Mouse (Mus musculus) adrenal gland, adult 8-10 months (tissue): ENCODE measurements around the gene Serpinb6b. TPM values are rescaled to one million over a fixed set of nuclear protein-coding genes. Genes with fewer than 3 reads are reported as not detected.

Source experiments
- DNase-seq: peaks from one replicate; pipeline ENCODE4 v3.0.0; 2022
- total RNA-seq, 4 experiments: library from RNA; stranded (reverse); gene quantifications; 2 replicates each; pipeline ENCODE4 v1.2.4; 2022

The Serpinb6b gene
- total RNA-seq, 4 experiments from 2014 or later, result 22.3 to 44.8 (median 27.7) TPM

DNA sequence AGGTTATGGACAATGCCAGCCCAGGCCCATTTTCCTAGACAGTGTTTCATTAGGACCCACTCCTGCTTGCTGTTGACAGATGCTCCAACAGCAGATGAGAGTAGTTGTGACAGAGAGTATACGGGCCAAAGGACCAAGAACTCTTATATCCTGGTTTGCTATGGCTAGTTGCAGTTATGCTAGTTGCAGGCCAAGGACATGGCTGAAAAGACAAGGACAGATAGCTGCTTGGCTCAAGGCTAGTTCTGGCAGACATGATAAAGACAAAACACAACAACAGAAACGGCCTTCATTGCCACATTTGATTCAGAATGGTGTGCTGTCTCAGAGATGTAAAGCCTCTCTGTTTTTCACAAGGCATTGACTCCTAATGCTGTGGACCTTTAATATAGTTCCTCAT is 10.7 kb downstream of the Serpinb6b start:
- DNase-seq, result peak; percentile 68

DNA sequence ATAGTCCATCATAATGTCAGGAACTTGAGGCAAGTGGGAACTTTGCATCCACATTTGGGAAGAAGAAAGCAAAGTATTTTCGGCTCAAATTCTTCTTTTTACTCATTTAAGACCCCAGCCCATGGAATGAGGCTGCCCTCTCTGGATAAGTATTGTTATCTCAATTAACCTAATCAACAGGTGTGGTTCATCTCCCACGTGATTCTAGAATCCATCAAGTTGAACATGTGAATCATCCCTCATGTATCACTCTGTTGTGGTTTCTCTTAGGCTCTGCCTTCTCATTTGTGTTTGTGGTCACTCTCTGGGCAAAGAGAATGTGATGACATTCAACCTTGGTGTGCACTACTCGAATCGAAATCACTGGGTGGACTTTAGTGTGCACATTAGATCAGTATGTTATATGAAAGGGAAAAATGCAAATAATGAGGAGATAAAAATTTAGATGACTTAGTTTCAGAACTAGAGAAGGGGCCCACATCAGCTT is 17.6 kb downstream of the Serpinb6b start:
- DNase-seq, result no peak

DNA sequence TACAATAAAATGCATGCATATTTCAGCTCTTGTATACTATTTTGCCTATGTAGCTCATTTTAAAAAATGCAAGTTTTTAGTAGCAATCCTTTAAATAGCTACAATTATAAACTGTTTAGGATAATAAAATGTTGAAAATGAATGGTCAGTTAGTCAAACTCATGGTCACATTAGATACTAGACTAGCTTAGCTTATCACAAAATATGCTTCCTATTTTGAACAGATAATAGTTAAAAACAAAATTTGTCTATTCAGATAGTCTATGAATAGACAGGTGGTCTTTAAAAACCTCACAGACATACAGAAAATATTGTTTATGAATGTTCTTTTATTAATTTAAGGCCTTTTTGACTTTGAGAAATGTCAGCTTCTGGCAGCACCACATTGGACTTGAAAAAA is 21.2 kb downstream of the Serpinb6b start:
- DNase-seq, result no peak

DNA sequence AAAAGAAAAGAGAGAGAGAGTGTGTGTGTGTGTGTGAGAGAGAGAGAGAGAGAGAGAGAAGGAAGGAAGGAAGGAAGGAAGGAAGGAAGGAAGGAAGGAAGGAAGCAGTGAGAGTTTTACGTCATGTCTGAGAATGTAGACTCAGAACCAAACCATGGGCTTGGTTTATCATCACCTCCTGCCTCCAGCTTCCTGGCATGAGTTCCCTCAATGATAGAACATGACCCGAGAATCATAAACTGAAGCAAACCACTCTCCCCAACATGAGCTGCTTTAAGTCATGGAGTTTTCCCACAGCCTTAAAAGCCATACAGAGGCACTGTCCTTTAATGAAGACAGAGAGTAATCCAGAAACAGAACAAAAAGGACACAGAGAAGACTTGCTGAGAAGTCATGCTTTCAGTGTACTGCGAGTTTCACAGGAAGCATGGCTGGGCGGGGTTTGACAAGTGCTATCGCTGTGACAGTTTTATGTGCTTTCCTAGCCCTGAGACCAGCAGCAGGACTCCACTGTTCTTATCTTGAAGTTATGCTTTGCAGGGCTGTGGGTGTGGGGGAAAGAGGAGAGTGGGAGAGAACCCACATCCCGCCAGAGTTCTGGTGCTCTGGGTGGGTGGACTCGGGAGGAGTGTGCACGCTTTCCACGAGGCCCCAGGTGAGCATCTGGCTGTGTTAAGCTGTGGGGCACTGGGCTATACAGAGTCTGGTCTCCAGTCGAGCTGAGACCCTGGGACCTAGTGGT is 28.3 kb downstream of the Serpinb6b start:
- DNase-seq, result peak; percentile 34

DNA sequence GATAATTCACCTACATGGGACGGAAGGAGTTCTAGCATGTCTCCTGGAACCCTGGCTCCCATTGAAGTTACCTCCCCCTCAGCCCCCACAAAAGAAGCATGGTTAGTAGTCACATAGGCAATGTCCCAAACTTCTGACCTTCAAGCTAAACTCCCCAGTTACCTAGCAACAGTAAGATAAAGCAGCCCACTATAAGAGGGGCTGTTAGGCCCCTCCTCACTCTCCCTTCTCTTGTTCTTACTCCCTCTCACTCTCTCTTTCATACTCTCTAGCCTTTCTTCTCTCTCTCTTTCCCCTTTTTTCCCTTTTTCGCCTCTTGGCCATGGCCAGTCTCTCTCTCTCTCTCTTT is 28.9 kb downstream of the Serpinb6b start:
- DNase-seq, result no peak

DNA sequence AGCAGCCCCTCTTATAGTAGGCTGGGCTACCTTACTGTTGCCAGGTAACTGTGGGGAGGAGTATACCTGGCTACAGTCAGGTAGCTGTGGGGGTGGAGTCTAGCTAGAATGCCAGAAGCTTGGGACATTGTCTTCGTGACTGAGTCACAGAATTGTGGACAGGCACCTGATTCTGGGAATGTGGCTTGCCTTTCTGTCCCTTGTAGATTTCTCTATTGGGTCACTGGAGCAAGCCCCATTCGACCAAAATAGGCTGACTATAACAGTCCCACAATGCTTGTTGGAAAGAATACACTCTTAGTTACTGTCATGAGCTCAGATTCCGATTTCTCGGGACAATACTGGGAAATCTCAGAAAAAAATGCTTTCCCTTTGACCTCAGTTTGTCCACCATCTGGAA is 30.0 kb downstream of the Serpinb6b start:
- DNase-seq, result no peak

DNA sequence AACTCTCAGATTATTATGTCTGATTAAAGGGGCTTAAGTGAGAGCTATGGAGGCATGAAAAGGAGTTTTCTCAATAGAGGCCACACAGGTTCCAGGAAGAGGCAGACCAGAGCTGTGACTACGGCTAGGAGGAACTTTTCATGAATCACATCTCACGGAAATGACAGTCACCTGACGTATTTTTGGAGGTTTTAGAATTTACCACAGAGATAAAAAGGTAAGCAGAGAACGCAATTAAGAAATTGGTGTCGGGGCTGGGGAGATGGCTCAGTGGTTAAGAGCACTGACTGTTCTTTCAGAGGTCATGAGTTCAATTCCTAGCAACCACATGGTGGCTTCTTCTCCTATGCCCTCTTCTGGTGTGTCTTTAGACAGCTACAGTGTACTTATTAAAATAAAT is 36.3 kb downstream of the Serpinb6b start:
- DNase-seq, result no peak

DNA sequence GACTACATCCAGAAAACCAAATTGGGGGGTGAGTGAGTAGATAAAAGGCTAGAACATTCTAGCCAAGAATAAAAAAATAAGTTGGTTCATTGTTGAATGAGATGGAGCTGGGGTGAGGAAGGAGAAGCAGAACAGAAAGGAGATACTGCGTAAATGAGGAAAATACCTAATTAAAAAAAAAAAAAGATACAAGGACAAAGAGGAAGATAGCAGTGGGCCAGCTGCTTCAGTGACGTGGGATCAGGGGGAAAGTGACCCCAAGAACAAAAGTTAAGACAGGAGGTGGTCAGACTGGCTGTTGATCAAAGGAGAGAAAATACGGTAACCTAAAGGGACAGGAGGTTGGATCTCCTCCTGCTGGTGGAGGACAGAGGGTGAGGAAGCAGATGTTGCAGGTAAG is 37.9 kb downstream of the Serpinb6b start, which contains the start of gene Serpinb9:
Serpinb9 (plus strand) TSS at position 301 of the 400 bp plus-strand sequence.
- DNase-seq, result no peak

DNA sequence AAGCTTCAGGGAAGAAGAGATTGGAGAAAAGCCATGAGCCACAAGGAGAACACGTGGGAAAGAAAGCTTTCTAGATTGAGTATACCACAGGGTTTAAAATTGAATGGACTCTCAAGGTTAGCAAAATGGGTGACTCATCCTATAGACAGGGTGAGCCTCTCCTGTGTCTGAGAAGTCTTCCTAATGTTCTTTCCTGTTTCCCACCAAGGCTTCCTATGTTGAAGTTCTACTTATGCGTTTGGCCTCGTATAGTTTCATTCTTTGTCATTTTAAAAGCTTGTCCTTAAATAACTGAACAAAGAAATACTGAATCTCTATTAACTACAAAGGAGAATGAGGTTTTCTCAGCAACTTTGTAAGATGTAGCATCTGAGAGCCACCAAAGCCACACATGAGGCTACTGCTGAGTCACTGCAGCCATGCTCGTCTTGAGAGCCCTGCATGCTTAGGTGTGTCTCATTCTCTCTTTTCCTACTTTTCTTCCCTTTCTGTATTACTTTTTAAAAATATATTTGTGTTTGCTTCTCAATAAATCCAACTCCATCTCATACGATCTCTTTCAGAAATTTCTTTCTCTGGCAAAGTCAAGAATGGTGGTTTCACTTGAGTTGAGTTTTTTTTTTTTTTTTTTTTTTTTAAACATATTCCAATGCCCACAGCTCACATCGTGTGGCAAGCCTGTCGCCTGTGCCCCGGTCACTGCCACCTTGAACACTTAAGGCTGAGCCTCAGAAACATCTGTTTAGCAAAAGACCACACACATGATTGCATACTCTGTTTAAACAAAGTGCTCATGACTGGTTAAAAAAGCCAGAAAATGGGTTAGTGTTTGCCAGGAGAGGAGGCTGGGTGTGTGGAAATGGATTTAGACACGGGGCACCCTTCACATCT is 38.8 kb downstream of the Serpinb6b start:
- no peak for DNase-seq

DNA sequence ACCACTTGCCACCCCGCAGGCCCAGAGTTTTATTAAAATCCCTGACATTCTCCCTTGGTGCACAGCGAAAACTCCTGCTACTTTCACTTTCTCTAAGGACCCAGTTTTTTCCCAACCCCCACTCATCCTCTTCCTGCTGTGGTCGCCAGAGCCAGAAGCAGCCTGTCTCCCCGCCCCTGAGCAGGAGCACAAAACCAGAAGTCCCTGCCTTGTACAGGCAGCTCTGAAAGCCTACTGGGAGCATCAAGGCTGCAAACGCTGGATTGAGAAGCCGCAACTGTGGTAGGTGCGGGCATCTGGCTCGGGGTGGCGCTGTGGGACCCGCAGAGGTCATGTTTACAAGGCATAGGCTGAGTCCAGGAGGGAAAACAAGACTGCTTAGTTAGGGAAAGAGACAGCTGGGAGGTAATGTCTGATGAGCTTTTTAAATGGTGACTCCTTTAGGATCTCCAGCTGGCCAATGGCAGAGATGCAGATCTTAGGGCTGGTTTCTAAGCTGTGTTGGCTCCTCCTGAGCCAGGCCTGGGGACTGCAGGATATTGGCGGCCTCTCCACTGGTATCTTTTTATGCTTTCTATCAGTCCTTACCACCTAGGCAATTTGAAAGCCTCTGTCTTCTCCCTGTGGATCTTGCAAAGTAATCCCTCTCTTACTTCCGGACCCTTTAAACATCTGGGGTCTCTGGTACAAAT is 39.6 kb downstream of the Serpinb6b start:
- DNase-seq, result peak; percentile 90

DNA sequence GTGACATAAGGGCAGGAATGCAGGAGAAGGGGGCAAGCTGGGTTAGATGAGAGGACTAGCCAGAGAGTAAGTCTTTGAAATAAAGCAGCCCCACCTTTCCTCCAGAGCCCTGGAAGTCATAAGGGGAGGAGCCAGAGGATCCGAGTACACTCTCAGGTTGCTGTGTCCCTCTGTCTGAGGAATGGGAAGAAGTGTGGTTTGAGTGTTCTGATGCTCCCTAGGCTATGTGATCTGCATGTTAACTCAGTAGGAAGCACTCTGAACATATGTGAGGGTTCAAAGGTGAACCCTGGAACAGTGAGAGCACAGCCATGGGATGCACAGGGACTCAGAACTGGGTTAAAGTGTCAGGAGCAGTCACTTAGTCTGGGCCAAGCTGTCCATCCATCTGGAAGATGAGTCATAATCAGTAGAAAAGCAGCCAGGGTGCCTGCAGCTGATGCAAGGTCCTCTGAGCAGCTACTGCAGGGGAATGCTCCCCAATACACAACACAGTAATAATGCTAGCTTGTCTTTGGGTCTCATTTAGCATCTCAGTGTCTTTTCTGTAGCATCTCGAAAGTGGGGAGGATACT is 40.6 kb downstream of the Serpinb6b start:
- no peak for DNase-seq

DNA sequence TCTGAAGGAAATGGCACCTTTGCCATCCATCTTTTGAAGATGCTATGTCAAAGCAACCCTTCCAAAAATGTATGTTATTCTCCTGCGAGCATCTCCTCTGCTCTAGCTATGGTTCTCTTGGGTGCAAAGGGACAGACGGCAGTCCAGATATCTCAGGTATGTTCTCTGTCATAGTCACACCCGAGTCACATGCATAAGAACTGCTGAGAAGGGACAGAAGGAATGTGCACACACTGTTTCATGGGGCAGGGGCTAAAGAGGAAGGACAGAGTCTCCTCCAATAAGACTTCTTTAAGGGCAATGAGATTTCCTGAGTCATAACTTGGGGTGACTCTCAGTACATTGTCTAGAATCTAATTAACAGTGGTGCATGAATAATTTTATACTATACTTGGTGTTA is 41.5 kb downstream of the Serpinb6b start:
- DNase-seq, result no peak

DNA sequence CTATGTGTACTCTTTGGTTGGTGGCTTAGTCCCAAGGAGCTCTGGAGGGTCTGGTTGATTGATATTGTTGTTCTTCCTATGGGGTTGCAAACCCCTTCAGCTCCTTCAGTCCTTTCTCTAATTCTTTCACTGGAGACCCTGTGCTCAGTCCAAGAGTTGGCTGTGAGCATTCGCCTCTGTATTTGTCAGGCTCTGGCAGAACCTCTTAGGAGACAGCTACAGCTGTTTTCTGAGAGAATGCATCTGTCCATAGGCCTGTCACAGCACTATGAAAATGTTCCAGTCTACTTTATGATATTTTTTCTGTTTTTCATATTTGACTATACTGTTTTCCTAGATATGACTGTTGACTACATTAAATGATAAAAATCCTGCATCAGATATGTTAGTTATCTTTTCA is 47.4 kb downstream of the Serpinb6b start:
- DNase-seq, result no peak

DNA sequence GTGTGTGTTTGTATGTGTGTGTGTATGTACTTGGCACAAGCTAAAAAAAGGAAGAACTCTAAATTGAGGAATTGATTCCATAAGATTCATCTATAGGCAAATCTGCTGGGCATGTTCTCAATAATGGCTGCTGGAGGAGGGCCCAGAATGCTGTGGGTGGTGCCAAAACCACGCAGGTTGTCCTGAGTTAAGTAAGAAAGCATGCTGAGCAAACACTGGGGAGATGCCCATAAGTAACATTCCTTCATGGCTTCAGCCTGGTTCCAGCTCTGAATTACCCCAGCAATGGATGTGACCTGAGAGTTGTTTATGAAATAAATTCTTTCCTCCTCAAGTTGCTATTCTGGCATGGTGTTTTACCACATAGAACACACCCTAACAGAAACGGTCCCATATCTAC is 48.3 kb downstream of the Serpinb6b start:
- no peak for DNase-seq

DNA sequence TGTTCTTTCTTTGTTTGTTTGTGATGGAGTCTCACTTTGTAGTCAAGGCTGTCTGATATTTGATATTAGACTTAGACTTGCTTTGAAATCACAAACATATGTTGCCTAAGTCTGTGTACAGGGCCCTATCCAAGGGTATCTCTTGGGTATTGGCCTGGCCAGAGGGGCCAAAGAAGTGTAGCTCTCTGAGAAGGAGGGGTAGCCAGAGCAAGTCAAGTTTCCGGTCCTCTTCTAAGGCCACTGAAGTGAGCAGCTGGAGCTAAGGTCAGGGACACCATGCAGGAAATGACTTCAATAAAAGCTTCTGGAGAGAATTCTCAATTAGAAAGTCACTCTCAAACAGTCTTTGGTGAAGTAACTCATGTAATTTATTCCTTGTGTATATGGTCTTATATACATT is 57.4 kb downstream of the Serpinb6b start:
- DNase-seq, result no peak

DNA sequence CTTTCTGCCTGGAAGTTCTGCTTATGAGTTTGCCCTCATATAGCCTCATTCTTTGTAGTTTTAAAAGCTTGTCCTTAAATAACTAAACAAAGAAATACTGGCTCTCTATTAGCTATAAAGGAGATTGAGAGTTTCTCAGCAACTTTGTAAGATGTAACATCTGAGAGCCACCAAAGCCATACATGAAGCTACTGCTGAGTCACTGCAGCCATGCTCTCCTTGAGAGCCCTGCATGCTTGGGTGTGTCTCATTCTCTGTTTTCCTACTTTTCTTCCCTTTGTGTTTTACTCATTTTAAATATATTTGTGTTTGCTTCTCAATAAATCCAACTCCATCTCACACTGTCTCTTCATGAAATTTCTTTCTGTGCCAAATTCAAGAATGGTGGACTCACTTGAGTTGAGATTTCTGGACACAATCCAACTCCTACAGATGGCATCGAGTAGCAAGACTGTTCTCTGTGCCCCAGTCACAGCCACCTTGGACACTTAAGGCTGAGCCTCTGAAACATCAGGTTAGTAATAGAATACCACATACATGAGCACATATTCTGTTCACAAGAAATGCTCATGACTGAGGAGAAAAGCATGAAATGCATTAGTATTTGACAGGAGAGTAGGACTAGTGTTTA is 61.5 kb downstream of the Serpinb6b start:
- DNase-seq, result no peak

DNA sequence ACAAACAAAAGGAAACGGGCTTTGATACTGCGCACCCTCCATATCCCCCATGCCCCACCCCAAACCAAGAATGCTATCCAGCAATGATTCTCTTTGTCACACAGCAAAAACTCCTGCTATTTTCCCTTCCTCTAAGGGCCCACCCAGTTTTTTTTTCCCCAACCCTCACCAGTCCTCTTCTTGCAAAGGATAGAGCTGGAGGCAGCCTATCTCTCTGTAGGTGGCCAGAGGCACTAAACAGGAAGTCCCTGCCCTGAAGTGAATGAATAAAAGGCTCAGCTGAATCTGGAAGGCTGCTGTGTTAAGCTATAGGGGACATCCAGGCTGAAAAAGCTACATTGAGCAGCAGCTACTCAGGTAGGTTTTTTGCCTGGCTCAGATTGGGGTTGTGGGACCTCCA is 62.2 kb downstream of the Serpinb6b start, which contains the start of gene Serpinb9b:
Serpinb9b (plus strand) TSS at position 173 of the 400 bp plus-strand sequence.
- no peak for DNase-seq

DNA sequence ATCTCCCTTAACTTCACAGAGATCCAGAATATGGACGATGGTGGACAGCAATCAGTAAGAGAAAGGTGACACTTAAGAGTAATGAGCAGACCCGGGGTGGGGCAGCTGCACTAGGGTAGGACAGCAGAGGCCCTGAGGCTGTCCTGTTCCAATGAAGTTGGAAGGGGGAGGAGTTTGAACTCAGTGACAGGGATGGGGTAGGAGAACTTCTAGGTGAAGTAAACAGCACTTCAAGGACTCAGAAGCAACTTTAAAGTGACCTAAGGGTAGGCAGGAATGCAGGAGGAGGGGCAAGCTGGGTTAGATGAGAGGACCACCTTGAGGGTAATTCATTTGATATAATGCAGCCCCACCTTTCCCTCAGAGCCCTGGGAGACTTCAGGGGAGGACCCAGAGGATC is 63.1 kb downstream of the Serpinb6b start:
- no peak for DNase-seq

DNA sequence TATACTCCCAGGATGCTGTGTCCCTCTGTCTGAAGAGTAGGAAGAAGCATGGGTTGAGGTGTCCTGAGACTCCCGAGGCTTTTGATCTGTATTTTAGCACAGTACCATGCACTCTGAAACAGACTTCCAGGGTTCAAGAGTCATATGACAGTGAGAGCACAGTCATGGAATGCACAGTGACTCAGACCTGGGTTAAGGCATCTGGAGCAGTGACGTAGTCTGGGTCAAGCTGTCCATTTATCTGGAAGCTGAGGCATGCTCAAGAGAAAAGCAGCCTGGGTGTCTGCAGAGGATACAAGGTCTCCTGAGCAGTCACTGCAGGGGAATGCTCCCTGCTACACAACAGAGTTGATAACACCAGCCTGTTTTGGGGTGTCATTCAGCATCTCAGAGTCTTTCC is 63.5 kb downstream of the Serpinb6b start:
- DNase-seq, result peak; percentile 72
